Mouse (Mus musculus): ENCODE data around the gene Cdc42ep1. TPM values are rescaled to one million over a fixed set of nuclear protein-coding genes. Genes with fewer than 3 reads are reported as not detected.

The Cdc42ep1 gene
- polyA plus RNA-seq, 1 experiment from 2014 or later, result 37.9 TPM

- H3K4me3 ChIP-seq (ENCODE audit: low read length), result no peak overlapping the region
- no peaks in the 10 kb centered on the region for H3K9me3 ChIP-seq (ENCODE audit: control insufficient read depth, low read length)
- peak overlapping the region; percentile 87 for H3K27ac ChIP-seq (ENCODE audit: low read depth, low read length)
- H3K4me2 ChIP-seq (replicated peaks; ENCODE audit: low read depth, low read length), result peak overlapping the region; percentile 10; the same call in 1 of the 2 replicates
- peak; percentile 16; the same call in 1 of the 2 replicates for ATAC-seq (ENCODE audit: low FRiP score, low TSS enrichment)
- no peaks in the 10 kb centered on the region for H3K27me3 ChIP-seq (ENCODE audit: control insufficient read depth, insufficient read depth, low read length)
- no peaks in the 10 kb centered on the region for H3K36me3 ChIP-seq (ENCODE audit: control insufficient read depth, insufficient read depth, low read length)
- H3K4me1 ChIP-seq (ENCODE audit: control insufficient read depth, insufficient read depth, low read length), result peaks cover 61% of the 10 kb centered on the region
- 18% methylated on average over 10 of the region's 10 CpGs for WGBS
- no peak overlapping the region for H3K9ac ChIP-seq (ENCODE audit: low read depth, low read length)
Measured at GRCm38 (mm10) chr15:78834233-78835005, 8.0 kb upstream of the Cdc42ep1 start.

- 0 out of 2 replicates have a peak, but pooled peaks have one; percentile 2 for ATAC-seq (ENCODE audit: low FRiP score, low TSS enrichment)
- no peaks in the 10 kb centered on the region for H3K9me3 ChIP-seq (ENCODE audit: control insufficient read depth, low read length)
- H3K9ac ChIP-seq (ENCODE audit: low read depth, low read length), result peak overlapping the region; percentile 20; the same call in 1 of the 2 replicates
- no peak overlapping the region for H3K4me3 ChIP-seq (ENCODE audit: low read length)
- H3K4me2 ChIP-seq (replicated peaks; ENCODE audit: low read depth, low read length), result no peak overlapping the region
- 10% methylated on average over 12 of the region's 12 CpGs for WGBS
- peak overlapping the region; percentile 87 for H3K27ac ChIP-seq (ENCODE audit: low read depth, low read length)
- no peaks in the 10 kb centered on the region for H3K36me3 ChIP-seq (ENCODE audit: control insufficient read depth, insufficient read depth, low read length)
- no peaks in the 10 kb centered on the region; the same call in 1 of the 2 replicates for H3K27me3 ChIP-seq (ENCODE audit: control insufficient read depth, insufficient read depth, low read length)
- peaks cover 68% of the 10 kb centered on the region for H3K4me1 ChIP-seq (ENCODE audit: control insufficient read depth, insufficient read depth, low read length)
Measured at GRCm38 (mm10) chr15:78835200-78836085, 7.0 kb upstream of the Cdc42ep1 start.

GRCm38 (mm10) chr15:78836086-78836621, 6.3 kb upstream of the Cdc42ep1 start:
- Histone ChIP-seq H3K4me3 (ENCODE audit: low read length) (no peak overlapping the region), H3K4me2 (replicated peaks; ENCODE audit: low read depth, low read length) (no peak overlapping the region; the same call in 1 of the 2 replicates), H3K9me3 (ENCODE audit: control insufficient read depth, low read length) (no peaks in the 10 kb centered on the region), H3K27me3 (ENCODE audit: control insufficient read depth, insufficient read depth, low read length) (no peaks in the 10 kb centered on the region; the same call in 1 of the 2 replicates), H3K9ac (ENCODE audit: low read depth, low read length) (no peak overlapping the region), H3K4me1 (ENCODE audit: control insufficient read depth, insufficient read depth, low read length) (peaks cover 66% of the 10 kb centered on the region), H3K27ac (ENCODE audit: low read depth, low read length) (peak overlapping the region; percentile 87), H3K36me3 (ENCODE audit: control insufficient read depth, insufficient read depth, low read length) (no peaks in the 10 kb centered on the region)
- 30% methylated on average over 8 of the region's 8 CpGs for WGBS
- ATAC-seq (ENCODE audit: low FRiP score, low TSS enrichment), result 0 out of 2 replicates have a peak, but pooled peaks have one; percentile 4

GRCm38 (mm10) chr15:78839744-78840143, 2.7 kb upstream of the Cdc42ep1 start:
- peaks cover 50% of the 10 kb centered on the region for H3K4me1 ChIP-seq (ENCODE audit: control insufficient read depth, insufficient read depth, low read length)
- 0 out of 2 replicates have a peak overlapping the region, but pooled peaks have one; percentile 12 for H3K9ac ChIP-seq (ENCODE audit: low read depth, low read length)

GRCm38 (mm10) chr15:78840241-78840640, 2.2 kb upstream of the Cdc42ep1 start:
- 0 out of 2 replicates have a peak overlapping the region, but pooled peaks have one; percentile 12 for H3K9ac ChIP-seq (ENCODE audit: low read depth, low read length)
- 49% methylated on average over 3 of the region's 3 CpGs for WGBS
- peak overlapping the region; percentile 65; the same call in 1 of the 2 replicates for H3K27ac ChIP-seq (ENCODE audit: low read depth, low read length)
- peaks cover 8% of the 10 kb centered on the region for H3K27me3 ChIP-seq (ENCODE audit: control insufficient read depth, insufficient read depth, low read length)
- no peak overlapping the region for H3K4me2 ChIP-seq (replicated peaks; ENCODE audit: low read depth, low read length)
- no peaks in the 10 kb centered on the region for H3K9me3 ChIP-seq (ENCODE audit: control insufficient read depth, low read length)
- H3K36me3 ChIP-seq (ENCODE audit: control insufficient read depth, insufficient read depth, low read length), result no peaks in the 10 kb centered on the region
- ATAC-seq (ENCODE audit: low FRiP score, low TSS enrichment), result no peak
- no peak overlapping the region for H3K4me3 ChIP-seq (ENCODE audit: low read length)
- peaks cover 50% of the 10 kb centered on the region for H3K4me1 ChIP-seq (ENCODE audit: control insufficient read depth, insufficient read depth, low read length)

More at GRCm38 (mm10) chr15:78839744-78840143, 2.7 kb upstream of the Cdc42ep1 start:
- H3K27me3 ChIP-seq (ENCODE audit: control insufficient read depth, insufficient read depth, low read length), result peaks cover 8% of the 10 kb centered on the region
- no peak overlapping the region for H3K4me2 ChIP-seq (replicated peaks; ENCODE audit: low read depth, low read length)
- H3K36me3 ChIP-seq (ENCODE audit: control insufficient read depth, insufficient read depth, low read length), result no peaks in the 10 kb centered on the region
- no peaks in the 10 kb centered on the region for H3K9me3 ChIP-seq (ENCODE audit: control insufficient read depth, low read length)
- no peak for ATAC-seq (ENCODE audit: low FRiP score, low TSS enrichment)
- 3% methylated on average over 2 of the region's 2 CpGs for WGBS
- H3K4me3 ChIP-seq (ENCODE audit: low read length), result no peak overlapping the region
- peak overlapping the region; percentile 65; the same call in 1 of the 2 replicates for H3K27ac ChIP-seq (ENCODE audit: low read depth, low read length)

- Histone ChIP-seq H3K27ac (ENCODE audit: low read depth, low read length) (peak overlapping the region; percentile 65; the same call in 1 of the 2 replicates), H3K9ac (ENCODE audit: low read depth, low read length) (no peak overlapping the region), H3K4me2 (replicated peaks; ENCODE audit: low read depth, low read length) (no peak overlapping the region), H3K4me3 (ENCODE audit: low read length) (no peak overlapping the region), H3K36me3 (ENCODE audit: control insufficient read depth, insufficient read depth, low read length) (no peaks in the 10 kb centered on the region), H3K4me1 (ENCODE audit: control insufficient read depth, insufficient read depth, low read length) (peaks cover 50% of the 10 kb centered on the region), H3K9me3 (ENCODE audit: control insufficient read depth, low read length) (no peaks in the 10 kb centered on the region), H3K27me3 (ENCODE audit: control insufficient read depth, insufficient read depth, low read length) (peaks cover 8% of the 10 kb centered on the region)
- WGBS, result 54% methylated on average over 11 of the region's 11 CpGs
- no peak for ATAC-seq (ENCODE audit: low FRiP score, low TSS enrichment)
Measured at GRCm38 (mm10) chr15:78840751-78841150, 1.7 kb upstream of the Cdc42ep1 start.

- Histone ChIP-seq H3K4me1 (ENCODE audit: control insufficient read depth, insufficient read depth, low read length) (peaks cover 49% of the 10 kb centered on the region), H3K9me3 (ENCODE audit: control insufficient read depth, low read length) (no peaks in the 10 kb centered on the region), H3K4me3 (ENCODE audit: low read length) (no peak overlapping the region), H3K27me3 (ENCODE audit: control insufficient read depth, insufficient read depth, low read length) (peaks cover 8% of the 10 kb centered on the region), H3K27ac (ENCODE audit: low read depth, low read length) (no peak overlapping the region), H3K9ac (ENCODE audit: low read depth, low read length) (no peak overlapping the region), H3K4me2 (replicated peaks; ENCODE audit: low read depth, low read length) (no peak overlapping the region), H3K36me3 (ENCODE audit: control insufficient read depth, insufficient read depth, low read length) (no peaks in the 10 kb centered on the region)
- WGBS, result 61% methylated on average over 6 of the region's 6 CpGs
- no peak for ATAC-seq (ENCODE audit: low FRiP score, low TSS enrichment)
Measured at GRCm38 (mm10) chr15:78841161-78841790, 1.1 kb upstream of the Cdc42ep1 start.
